Mouse (Mus musculus) limb, embryonic 15.5 days (tissue): ENCODE results near the gene Cdh22. TPM values are rescaled to one million over a fixed set of nuclear protein-coding genes. Genes with fewer than 3 reads are reported as not detected.
A peak's percentile ranks its signal among the peaks of the same experiment; 100 is the strongest.

Experiments
- ATAC-seq: fragments of 200-750 bp; cut with Nextera tagmentation; 2 replicates; pipeline ENCODE4 v1.8.0; 2017; ENCODE audit warnings: low read depth, moderate TSS enrichment; ENCODE audit not compliant: insufficient number of reproducible peaks, low FRiP score, low TSS enrichment
- H3K27ac ChIP-seq: fragments of 300-500 bp; sonication (generic); 2 replicates; pipeline ENCODE4 v1.5.1; 2015; ENCODE audit warnings: moderate library complexity, mild to moderate bottlenecking, inconsistent platforms
- H3K27me3 ChIP-seq: fragments of 300-500 bp; sonication (generic); 2 replicates; pipeline ENCODE4 v1.6.1; 2015; ENCODE audit warnings: inconsistent platforms
- H3K36me3 ChIP-seq: fragments of 300-500 bp; sonication (generic); 2 replicates; pipeline ENCODE4 v1.6.1; 2015; ENCODE audit warnings: inconsistent platforms
- H3K4me1 ChIP-seq: fragments of 300-500 bp; sonication (generic); 2 replicates; pipeline ENCODE4 v1.6.1; 2015; ENCODE audit warnings: inconsistent platforms
- H3K4me2 ChIP-seq: fragments of 300-500 bp; sonication (generic); 2 replicates; pipeline ENCODE4 v1.6.1; 2015; ENCODE audit warnings: mild to moderate bottlenecking, inconsistent platforms
- H3K4me3 ChIP-seq: fragments of 300-500 bp; sonication (generic); 2 replicates; pipeline ENCODE4 v1.5.1; 2015; ENCODE audit warnings: mild to moderate bottlenecking, inconsistent platforms
- H3K9ac ChIP-seq: fragments of 300-500 bp; sonication (generic); 2 replicates; pipeline ENCODE4 v1.6.1; 2015; ENCODE audit warnings: inconsistent platforms
- H3K9me3 ChIP-seq: fragments of 300-500 bp; sonication (generic); 2 replicates; pipeline ENCODE4 v1.6.1; 2016; ENCODE audit warnings: inconsistent platforms
- WGBS: fragments of 180-500 bp; shearing (Covaris S2); methylation state at CpG from one replicate; pipeline ENCODE4 v1.1.7; 2015; 5-methylcytosine and 5-hydroxymethylcytosine counted together
- polyA plus RNA-seq: library from polyadenylated mRNA; unstranded; fragments of >200 nt; fragmentation: Nextera tagmentation; extraction: Ambion mirVana; gene quantifications from 2 replicates; pipeline ENCODE4 v1.2.1, GENCODE M21; 2015

Cdh22 gene
- polyA plus RNA-seq, 1 experiment from 2014 or later = 0.19 TPM

GRCm38 (mm10) chr2:165246349-165246748, 11.7 kb upstream of the Cdh22 start:
- no peak for ATAC-seq
- Histone ChIP-seq H3K36me3 (no peaks in the 10 kb centered on the region), H3K4me1 (peaks cover 5% of the 10 kb centered on the region; the same call in 1 of the 2 replicates), H3K27me3 (peaks cover 62% of the 10 kb centered on the region), H3K4me2 (no peak overlapping the region), H3K4me3 (no peak overlapping the region), H3K27ac (no peak overlapping the region), H3K9me3 (no peaks in the 10 kb centered on the region), H3K9ac (no peak overlapping the region)
- WGBS = 17% methylated on average over 11 of the region's 11 CpGs

GRCm38 (mm10) chr2:165243122-165243720, 8.6 kb upstream of the Cdh22 start:
- Histone ChIP-seq H3K9me3 (no peaks in the 10 kb centered on the region), H3K27me3 (peaks cover 87% of the 10 kb centered on the region), H3K4me1 (peaks cover 5% of the 10 kb centered on the region; the same call in 1 of the 2 replicates), H3K4me3 (no peak overlapping the region), H3K36me3 (no peaks in the 10 kb centered on the region), H3K9ac (no peak overlapping the region), H3K27ac (no peak overlapping the region), H3K4me2 (no peak overlapping the region)
- no peak for ATAC-seq
- 1% methylated on average over 11 of the region's 11 CpGs for WGBS

- Histone ChIP-seq H3K4me1 (peaks cover 5% of the 10 kb centered on the region; the same call in 1 of the 2 replicates), H3K4me3 (no peak overlapping the region), H3K27ac (no peak overlapping the region), H3K36me3 (no peaks in the 10 kb centered on the region), H3K9ac (no peak overlapping the region), H3K4me2 (no peak overlapping the region), H3K9me3 (no peaks in the 10 kb centered on the region), H3K27me3 (peaks cover 90% of the 10 kb centered on the region)
- ATAC-seq = no peak
- WGBS = 1% methylated on average over 13 of the region's 13 CpGs
These were observed 7.9 kb upstream of the Cdh22 start for GRCm38 (mm10) chr2:165242575-165242974.

- H3K4me2 ChIP-seq = no peak overlapping the region
- no peak overlapping the region for H3K4me3 ChIP-seq
- peaks cover 5% of the 10 kb centered on the region; the same call in 1 of the 2 replicates for H3K4me1 ChIP-seq
- H3K27me3 ChIP-seq = peaks cover 89% of the 10 kb centered on the region
- no peaks in the 10 kb centered on the region for H3K36me3 ChIP-seq
- no peak for ATAC-seq
- H3K9me3 ChIP-seq = no peaks in the 10 kb centered on the region
- no peak overlapping the region for H3K27ac ChIP-seq
- whole genome bisulfite sequencing = 48% methylated on average over 7 of the region's 7 CpGs
- no peak overlapping the region for H3K9ac ChIP-seq
These were observed 7.1 kb upstream of the Cdh22 start for GRCm38 (mm10) chr2:165241786-165242185.

DNA sequence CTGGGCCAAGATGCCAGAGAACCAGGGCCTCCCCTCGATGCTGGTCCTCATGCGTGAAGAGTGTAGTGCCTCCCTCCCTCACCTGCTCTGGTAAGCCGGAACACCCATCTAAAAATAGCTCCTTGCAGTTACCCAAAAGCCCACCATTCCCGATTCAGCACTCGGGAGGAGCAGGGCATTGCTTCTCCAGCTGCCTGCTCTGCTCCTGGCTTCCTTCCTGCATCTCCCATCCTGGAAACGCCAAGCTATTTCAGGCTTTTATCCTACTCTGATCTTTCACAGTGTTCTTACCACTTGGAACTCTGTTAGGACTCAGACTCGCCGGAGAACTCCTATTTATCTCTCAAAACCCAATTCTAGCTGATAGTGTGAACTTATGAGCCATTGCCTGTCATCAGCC, 5.7 kb upstream of the Cdh22 start:
- Histone ChIP-seq H3K36me3 (no peaks in the 10 kb centered on the region), H3K9me3 (no peaks in the 10 kb centered on the region), H3K27ac (no peak overlapping the region), H3K4me3 (no peak overlapping the region), H3K27me3 (peaks cover 93% of the 10 kb centered on the region), H3K9ac (no peak overlapping the region), H3K4me2 (no peak overlapping the region), H3K4me1 (peaks cover 7% of the 10 kb centered on the region)
- ATAC-seq = no peak
- WGBS = 30% methylated on average over 8 of the region's 8 CpGs

DNA sequence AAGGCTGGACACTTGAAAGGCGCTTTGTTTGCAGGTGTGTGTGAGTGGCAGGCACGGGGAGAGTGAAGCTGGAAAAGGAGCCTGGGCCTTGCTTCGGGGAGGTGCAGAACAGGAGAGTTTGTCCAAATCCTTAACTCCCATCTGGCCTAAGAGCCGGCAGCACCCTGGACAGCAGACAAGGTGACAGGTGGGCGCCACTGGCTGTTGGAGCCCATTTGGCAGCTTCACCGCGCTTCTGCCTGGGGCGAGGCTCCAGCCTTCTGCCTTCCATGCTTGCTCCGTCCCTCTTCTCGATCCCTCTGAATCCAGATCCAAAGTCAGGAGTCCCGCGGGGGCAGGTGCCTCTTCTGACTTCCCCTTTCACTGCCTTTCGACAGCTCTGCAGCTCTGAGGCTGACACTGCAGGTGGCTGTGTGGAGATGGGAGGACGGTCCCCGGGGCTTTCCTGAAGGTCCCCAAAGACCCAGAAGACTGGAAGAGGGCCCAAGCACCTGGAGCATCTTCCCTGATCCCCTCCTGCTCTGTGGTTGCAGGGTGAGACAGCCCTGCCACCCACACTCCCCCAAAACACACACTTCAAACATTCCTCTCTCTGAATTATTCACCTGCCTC, 5.0 kb upstream of the Cdh22 start:
- Histone ChIP-seq H3K4me2 (no peak overlapping the region), H3K4me1 (peaks cover 13% of the 10 kb centered on the region), H3K36me3 (no peaks in the 10 kb centered on the region), H3K9ac (no peak overlapping the region), H3K4me3 (no peak overlapping the region), H3K9me3 (no peaks in the 10 kb centered on the region), H3K27ac (no peak overlapping the region), H3K27me3 (peaks cover 97% of the 10 kb centered on the region)
- 9% methylated on average over 15 of the region's 15 CpGs for WGBS
- no peak for ATAC-seq

DNA sequence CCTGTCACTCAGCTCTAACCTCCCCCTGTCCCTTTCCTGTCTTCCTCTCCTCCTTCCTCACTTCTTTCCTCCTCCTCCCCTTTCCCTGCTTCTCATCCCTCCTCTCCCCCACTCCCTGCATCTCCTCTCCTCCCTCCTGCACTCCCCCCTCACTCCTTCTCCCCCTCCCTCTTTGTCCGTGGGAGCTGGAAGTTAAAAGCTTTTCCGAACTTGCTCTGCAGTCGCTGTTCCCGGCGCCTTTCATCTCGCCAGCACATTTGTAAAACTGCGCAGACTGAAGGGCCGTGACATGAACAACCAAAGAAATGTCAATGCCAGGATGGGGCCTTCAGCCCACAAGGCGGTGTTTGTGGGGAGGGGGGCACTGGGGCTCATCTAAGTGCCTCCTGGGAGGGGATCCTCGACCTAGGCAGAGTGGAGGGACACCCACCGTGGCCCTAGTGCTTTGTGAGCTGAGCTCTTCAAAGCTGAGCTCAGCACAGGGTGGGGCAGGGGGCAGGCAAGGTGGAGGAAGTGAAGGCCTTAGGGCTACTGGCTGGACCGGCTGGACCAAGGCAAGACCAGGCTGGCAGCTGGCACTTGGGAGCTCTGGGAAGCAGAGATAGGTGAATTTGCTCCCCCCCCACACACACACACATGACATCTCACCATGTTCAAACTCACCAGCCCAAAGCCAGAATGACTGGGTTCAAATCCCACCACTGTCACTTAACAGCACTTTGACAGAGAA, 3.9 kb upstream of the Cdh22 start:
- Histone ChIP-seq H3K9me3 (no peaks in the 10 kb centered on the region), H3K4me3 (no peak overlapping the region), H3K4me1 (peaks cover 23% of the 10 kb centered on the region), H3K4me2 (no peak overlapping the region), H3K27ac (no peak overlapping the region), H3K27me3 (peaks cover 99% of the 10 kb centered on the region), H3K36me3 (no peaks in the 10 kb centered on the region), H3K9ac (no peak overlapping the region)
- ATAC-seq = no peak
- WGBS = 7% methylated on average over 12 of the region's 12 CpGs

GRCm38 (mm10) chr2:165234291-165234612, 401 bp downstream of the Cdh22 start:
- H3K9ac ChIP-seq = peak overlapping the region; percentile 26; the same call in 1 of the 2 replicates
- peaks cover 99% of the 10 kb centered on the region for H3K27me3 ChIP-seq
- H3K36me3 ChIP-seq = no peaks in the 10 kb centered on the region
- under 1% methylated on average over 30 of the region's 41 CpGs for WGBS
- no peaks in the 10 kb centered on the region for H3K9me3 ChIP-seq
- H3K4me2 ChIP-seq = peak overlapping the region; percentile 99
- H3K27ac ChIP-seq = no peak overlapping the region
- no peak for ATAC-seq
- peak overlapping the region; percentile 54 for H3K4me3 ChIP-seq
- H3K4me1 ChIP-seq = peaks cover 25% of the 10 kb centered on the region

DNA sequence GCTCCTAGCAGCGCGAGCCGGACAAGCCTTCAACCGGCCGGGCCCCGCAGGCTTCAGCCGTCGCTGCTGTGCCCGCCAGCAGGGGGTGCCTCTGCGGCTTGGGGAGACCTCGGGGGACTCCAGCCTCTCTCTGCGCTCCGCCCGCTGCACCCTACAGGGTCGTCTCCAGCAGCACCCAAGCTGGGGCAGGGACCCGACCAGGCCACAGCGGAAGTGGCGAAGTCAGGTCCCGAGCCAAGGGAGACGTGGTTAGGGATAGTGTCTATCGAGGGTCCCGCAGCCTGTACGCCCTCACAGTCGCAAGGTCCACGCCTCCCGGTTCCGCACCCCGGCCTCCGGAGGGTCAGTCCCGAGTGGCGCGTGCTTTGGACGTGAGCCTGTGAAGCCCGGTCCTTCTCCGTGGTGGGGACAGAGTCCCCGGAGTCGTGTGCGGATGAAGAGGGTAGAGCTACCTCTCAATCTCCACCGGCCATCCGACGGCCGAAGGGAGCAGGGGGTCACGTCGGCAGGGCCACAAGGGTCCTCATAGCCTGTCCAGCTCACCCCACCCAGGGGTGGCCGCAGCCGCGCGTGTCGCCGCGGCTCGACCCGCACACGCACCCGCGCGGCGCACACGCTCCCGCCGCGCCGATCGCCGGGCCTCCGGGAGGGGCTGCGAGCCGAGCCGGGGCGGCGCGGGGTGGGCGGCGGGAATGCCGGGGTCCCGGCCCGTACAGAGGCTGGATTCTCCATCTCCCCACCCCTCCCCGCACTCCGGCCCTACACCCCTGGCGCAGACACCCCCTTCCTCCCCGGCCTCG, 962 bp downstream of the Cdh22 start:
- H3K4me3 ChIP-seq = peak overlapping the region; percentile 54
- WGBS = under 1% methylated on average over 71 of the region's 82 CpGs
- no peak for ATAC-seq
- H3K9ac ChIP-seq = no peak overlapping the region
- H3K27me3 ChIP-seq = peaks cover 98% of the 10 kb centered on the region
- no peaks in the 10 kb centered on the region for H3K9me3 ChIP-seq
- H3K36me3 ChIP-seq = no peaks in the 10 kb centered on the region
- H3K4me1 ChIP-seq = peaks cover 25% of the 10 kb centered on the region
- H3K4me2 ChIP-seq = peak overlapping the region; percentile 99
- no peak overlapping the region for H3K27ac ChIP-seq

DNA sequence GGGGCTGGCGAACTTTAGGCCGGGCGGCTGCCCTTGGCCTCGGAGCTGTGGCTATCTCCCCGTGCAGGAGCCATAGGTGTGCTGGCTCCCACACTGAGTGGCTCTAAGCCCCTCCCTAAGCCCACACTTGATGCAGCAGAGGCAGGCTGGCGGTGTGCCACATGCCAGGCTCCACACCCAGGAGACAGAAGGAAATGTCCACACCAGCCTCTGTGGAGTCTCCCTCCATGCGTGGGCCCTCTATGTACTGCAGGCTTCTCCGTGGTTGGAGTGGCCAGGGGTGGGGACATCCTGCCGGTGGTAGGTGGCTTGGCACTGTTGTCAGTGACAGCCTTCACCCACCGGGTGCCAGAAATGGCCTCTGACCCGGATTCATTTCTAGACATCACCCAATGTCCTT, 5.6 kb downstream of the Cdh22 start:
- no peak overlapping the region for H3K4me2 ChIP-seq
- no peak for ATAC-seq
- H3K9me3 ChIP-seq = no peaks in the 10 kb centered on the region
- H3K27me3 ChIP-seq = peaks cover 85% of the 10 kb centered on the region
- H3K36me3 ChIP-seq = no peaks in the 10 kb centered on the region
- 82% methylated on average over 11 of the region's 11 CpGs for WGBS
- H3K4me3 ChIP-seq = no peak overlapping the region
- H3K4me1 ChIP-seq = peaks cover 11% of the 10 kb centered on the region
- no peak overlapping the region for H3K27ac ChIP-seq
- H3K9ac ChIP-seq = no peak overlapping the region

GRCm38 (mm10) chr2:165223837-165224236, 10.8 kb downstream of the Cdh22 start:
- 38% methylated on average over 4 of the region's 4 CpGs for WGBS
- H3K27ac ChIP-seq = no peak overlapping the region
- no peak overlapping the region for H3K4me3 ChIP-seq
- peaks cover 76% of the 10 kb centered on the region for H3K27me3 ChIP-seq
- H3K4me1 ChIP-seq = 0 out of 2 replicates have a peak, but pooled peaks cover 4% of the 10 kb centered on the region
- no peak for ATAC-seq
- no peaks in the 10 kb centered on the region for H3K9me3 ChIP-seq
- H3K9ac ChIP-seq = no peak overlapping the region
- H3K36me3 ChIP-seq = no peaks in the 10 kb centered on the region
- H3K4me2 ChIP-seq = no peak overlapping the region
